Mouse (Mus musculus): ENCODE measurements at regions not wholly inside any gene's neighbourhood (a gene's known extent, or its start where the extent isn't known, plus 50 kb on each side); places are given as distances from the start of the nearest gene placed in this dataset.

- TF ChIP-seq POLR2A (IDR thresholded peaks at IDR 0.05; ENCODE audit: extremely low read depth, insufficient read depth, low read length) (no peak), CTCF (IDR thresholded peaks at IDR 0.05; ENCODE audit: low read depth, low read length) (no peak)
Measured at GRCm38 (mm10) chr8:35946539-35946940, 180.9 kb downstream of the Gm19410 start.
